In the genomic region with DNA sequence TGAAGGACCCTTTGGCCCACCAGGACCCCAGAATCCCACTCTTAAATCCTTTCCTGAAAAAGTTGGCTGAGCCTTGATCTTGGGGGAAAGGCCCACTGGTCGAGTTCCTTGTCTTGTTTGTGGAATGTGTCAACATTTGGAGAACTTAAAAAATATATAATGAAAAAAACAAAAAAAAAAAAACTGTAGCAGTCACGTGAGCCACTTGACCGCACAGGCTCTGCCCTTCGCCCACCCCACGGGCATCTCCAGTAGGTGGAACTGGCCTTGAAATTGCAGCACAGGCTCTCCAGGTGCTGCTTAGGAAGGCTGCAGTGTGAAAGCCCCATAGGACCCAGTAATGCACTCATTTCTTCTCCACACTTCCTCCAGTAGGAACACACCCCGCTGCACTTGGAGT, we compare ENCODE assay signal across 21 mouse cellular contexts.
"Had no signal": no experiment of that assay in that cellular context is flagged by ENCODE, and none has a peak within 500 bp of the region (broad histone marks: within the 10 kb centered on the region; RNA-seq: fewer than 3 reads in every experiment).

No protein-coding gene starts in this region.

- H3K27me3 ChIP-seq: liver, embryonic 15.5 days; lung, embryonic 15.5 days; megakaryocyte, embryonic 14.5 days; midbrain, embryonic 13.5 days; neural tube, embryonic 13.5 days; neural tube, embryonic 15.5 days; stomach, embryonic 15.5 days had no signal

- H3K27ac ChIP-seq: liver, embryonic 15.5 days; macrophage; midbrain, embryonic 13.5 days; neural tube, embryonic 13.5 days; neural tube, embryonic 15.5 days; stomach, embryonic 15.5 days; stomach, postnatal 0 days had no signal

- DNase-seq: lung, adult 2 months; lung, postnatal 14 days; retina, postnatal 1 day; right cerebral cortex, adult 18-20 months; right cerebral cortex, postnatal 25 days; right cerebral cortex, postnatal 4 days; thymus, adult 2 months; thymus, postnatal 25 days; thymus, postnatal 4 days had no signal

- H3K4me3 ChIP-seq: liver, embryonic 15.5 days; lung, embryonic 15.5 days; megakaryocyte, embryonic 14.5 days; midbrain, embryonic 13.5 days; myocyte; neural tube, embryonic 13.5 days; neural tube, embryonic 15.5 days; stomach, embryonic 15.5 days had no signal

- H3K4me2 ChIP-seq: liver, embryonic 15.5 days; lung, embryonic 15.5 days; midbrain, embryonic 11.5 days; midbrain, embryonic 13.5 days; neural tube, embryonic 13.5 days; neural tube, embryonic 15.5 days; stomach, embryonic 15.5 days had no signal

- H3K4me1 ChIP-seq: liver, embryonic 15.5 days; lung, embryonic 15.5 days; midbrain, embryonic 13.5 days; neural tube, embryonic 13.5 days; neural tube, embryonic 15.5 days; stomach, embryonic 15.5 days had no signal

- H3K9me3 ChIP-seq: liver, embryonic 15.5 days; lung, embryonic 15.5 days; megakaryocyte, embryonic 14.5 days; midbrain, embryonic 13.5 days; neural tube, embryonic 13.5 days; neural tube, embryonic 15.5 days; stomach, embryonic 15.5 days had no signal

- H3K9ac ChIP-seq: liver, embryonic 15.5 days; liver, postnatal 0 days; lung, embryonic 15.5 days; midbrain, embryonic 13.5 days; neural tube, embryonic 13.5 days; neural tube, embryonic 15.5 days; stomach, embryonic 15.5 days had no signal
